Mouse (Mus musculus): Measurements from ENCODE around the gene Cox10.

GRCm38 (mm10) chr11:64051195-64051968 is 27.9 kb downstream of the Cox10 start:
- TF ChIP-seq CTCF (IDR thresholded peaks at IDR 0.05; ENCODE audit: control insufficient read depth, insufficient read depth, low read length): no peak
- no peak for TF ChIP-seq POLR2A (IDR thresholded peaks at IDR 0.05; ENCODE audit: borderline replicate concordance, control insufficient read depth, low read depth, low read length)
